Mouse (Mus musculus) kidney, embryonic 15.5 days (tissue): ENCODE results near the gene Inafm1. TPM values are rescaled to one million over a fixed set of nuclear protein-coding genes. Genes with fewer than 3 reads are reported as not detected.
"Not testable (repeated sequence)": the region's sequence is repeated elsewhere in the genome, so short reads cannot be mapped to it uniquely, and the experiment has no call there.

Source experiments
- ATAC-seq: fragments of 200-750 bp; cut with Nextera tagmentation; replicated peaks from 2 replicates; pipeline ENCODE4 v1.8.0; 2017; ENCODE audit warnings: moderate TSS enrichment; ENCODE audit not compliant: low FRiP score
- H3K27ac ChIP-seq: fragments of 300-500 bp; sonication (generic); 2 replicates; pipeline ENCODE4 v1.5.1; 2015; ENCODE audit warnings: mild to moderate bottlenecking, inconsistent platforms
- H3K27me3 ChIP-seq: fragments of 300-500 bp; sonication (generic); 2 replicates; pipeline ENCODE4 v1.6.1; 2015; ENCODE audit warnings: inconsistent platforms
- H3K36me3 ChIP-seq: fragments of 300-500 bp; sonication (generic); 2 replicates; pipeline ENCODE4 v1.6.1; 2015; ENCODE audit warnings: inconsistent platforms
- H3K4me1 ChIP-seq: fragments of 300-500 bp; sonication (generic); 2 replicates; pipeline ENCODE4 v1.6.1; 2015; ENCODE audit warnings: inconsistent platforms
- H3K4me2 ChIP-seq: fragments of 300-500 bp; sonication (generic); 2 replicates; pipeline ENCODE4 v1.6.1; 2015; ENCODE audit warnings: moderate library complexity, mild to moderate bottlenecking, inconsistent platforms
- H3K4me3 ChIP-seq: fragments of 300-500 bp; sonication (generic); replicated peaks from 2 replicates; pipeline ENCODE4 v1.5.1; 2015; ENCODE audit warnings: mild to moderate bottlenecking, inconsistent platforms
- H3K9ac ChIP-seq: fragments of 300-500 bp; sonication (generic); 2 replicates; pipeline ENCODE4 v1.6.1; 2015; ENCODE audit warnings: mild to moderate bottlenecking, inconsistent platforms
- H3K9me3 ChIP-seq: fragments of 300-500 bp; sonication (generic); replicated peaks from 2 replicates; pipeline ENCODE4 v1.6.1; 2016; ENCODE audit warnings: inconsistent platforms
- WGBS: fragments of 180-500 bp; shearing (Covaris S2); methylation state at CpG from one replicate; pipeline ENCODE4 v1.1.7; 2015; ENCODE audit warnings: mixed read lengths; 5-methylcytosine and 5-hydroxymethylcytosine counted together
- polyA plus RNA-seq: library from polyadenylated mRNA; unstranded; fragments of >200 nt; fragmentation: Nextera tagmentation; extraction: Ambion mirVana; gene quantifications from 2 replicates; pipeline ENCODE4 v1.2.1, GENCODE M21; 2015

Gene Inafm1
- polyA plus RNA-seq, 1 experiment from 2014 or later: 19.5 TPM

GRCm38 (mm10) chr7:16310521-16311452 is 37.4 kb upstream of the Inafm1 start:
- H3K4me2 ChIP-seq: peak overlapping the region; percentile 100
- no peaks in the 10 kb centered on the region for H3K27me3 ChIP-seq
- no peak for ATAC-seq
- no peaks in the 10 kb centered on the region for H3K9me3 ChIP-seq
- no peaks in the 10 kb centered on the region for H3K36me3 ChIP-seq
- peak overlapping the region; percentile 93 for H3K9ac ChIP-seq
- H3K27ac ChIP-seq: peak overlapping the region; percentile 99
- H3K4me1 ChIP-seq: peaks cover 68% of the 10 kb centered on the region
- H3K4me3 ChIP-seq: peak overlapping the region; percentile 85
- under 1% methylated on average over 31 of the region's 31 CpGs for WGBS

GRCm38 (mm10) chr7:16310020-16310520 is 36.7 kb upstream of the Inafm1 start:
- Histone ChIP-seq H3K36me3 (no peaks in the 10 kb centered on the region), H3K27me3 (no peaks in the 10 kb centered on the region), H3K4me1 (peaks cover 61% of the 10 kb centered on the region), H3K4me3 (peak overlapping the region; percentile 85), H3K9ac (peak overlapping the region; percentile 55), H3K4me2 (peak overlapping the region; percentile 100), H3K9me3 (no peaks in the 10 kb centered on the region), H3K27ac (peak overlapping the region; percentile 99)
- no peak; the same call in 1 of the 2 replicates for ATAC-seq
- WGBS: 0% methylated on average over 29 of the region's 56 CpGs

- H3K4me1 ChIP-seq: peaks cover 55% of the 10 kb centered on the region
- WGBS: under 1% methylated on average over 59 of the region's 61 CpGs
Measured at GRCm38 (mm10) chr7:16309318-16310019, 36.1 kb upstream of the Inafm1 start.

GRCm38 (mm10) chr7:16308555-16309317 is 35.3 kb upstream of the Inafm1 start:
- no peaks in the 10 kb centered on the region for H3K27me3 ChIP-seq
- H3K27ac ChIP-seq: peak overlapping the region; percentile 99
- no peaks in the 10 kb centered on the region for H3K36me3 ChIP-seq
- H3K4me3 ChIP-seq: peak overlapping the region; percentile 85
- WGBS: 30% methylated on average over 16 of the region's 16 CpGs
- H3K9ac ChIP-seq: peak overlapping the region; percentile 55
- no peaks in the 10 kb centered on the region for H3K9me3 ChIP-seq
- ATAC-seq: no peak; the same call in 1 of the 2 replicates
- peaks cover 50% of the 10 kb centered on the region for H3K4me1 ChIP-seq
- peak overlapping the region; percentile 100 for H3K4me2 ChIP-seq

More at GRCm38 (mm10) chr7:16309318-16310019, 36.1 kb upstream of the Inafm1 start:
- Histone ChIP-seq H3K4me2 (peak overlapping the region; percentile 100), H3K9me3 (no peaks in the 10 kb centered on the region), H3K9ac (peak overlapping the region; percentile 55), H3K4me3 (peak overlapping the region; percentile 85), H3K27me3 (no peaks in the 10 kb centered on the region), H3K27ac (peak overlapping the region; percentile 99), H3K36me3 (no peaks in the 10 kb centered on the region)
- ATAC-seq: peak; percentile 40

- not testable (repeated sequence) for H3K9me3 ChIP-seq, ATAC-seq, H3K36me3 ChIP-seq, H3K27me3 ChIP-seq
- peak within 1 kb of the TSS; percentile 55 for H3K9ac ChIP-seq
- WGBS: 44% methylated on average over 1 of the region's 1 CpGs
- H3K4me1 ChIP-seq: peaks cover 44% of the 10 kb centered on the region
- peak within 1 kb of the TSS; percentile 99 for H3K27ac ChIP-seq
- peak within 1 kb of the TSS; percentile 85 for H3K4me3 ChIP-seq
- H3K4me2 ChIP-seq: peak within 1 kb of the TSS; percentile 100
Measured at GRCm38 (mm10) chr7:16308093-16308492, 34.7 kb upstream of the Inafm1 start, which contains the start of gene Bbc3. TSS of gene Bbc3 (plus strand) at chr7:16308393.

- H3K4me3 ChIP-seq, H3K27ac ChIP-seq, H3K9ac ChIP-seq, H3K27me3 ChIP-seq, ATAC-seq, H3K9me3 ChIP-seq, H3K36me3 ChIP-seq, H3K4me2 ChIP-seq: not testable (repeated sequence)
- 77% methylated on average over 6 of the region's 6 CpGs for WGBS
- peaks cover 34% of the 10 kb centered on the region for H3K4me1 ChIP-seq
Measured at GRCm38 (mm10) chr7:16307141-16307540, 33.7 kb upstream of the Inafm1 start.

- peak; percentile 84 for ATAC-seq
- H3K4me2 ChIP-seq: peak overlapping the region; percentile 81
- peak overlapping the region; percentile 44 for H3K9ac ChIP-seq
- H3K4me3 ChIP-seq: peak overlapping the region; percentile 47
- no peaks in the 10 kb centered on the region for H3K9me3 ChIP-seq
- 1% methylated on average over 52 of the region's 52 CpGs for WGBS
- no peaks in the 10 kb centered on the region for H3K27me3 ChIP-seq
- H3K36me3 ChIP-seq: no peaks in the 10 kb centered on the region
- peaks cover 48% of the 10 kb centered on the region for H3K4me1 ChIP-seq
- H3K27ac ChIP-seq: peak overlapping the region; percentile 68
Measured at GRCm38 (mm10) chr7:16299419-16300035, 26.1 kb upstream of the Inafm1 start.

- no peak for ATAC-seq
- H3K36me3 ChIP-seq: no peaks in the 10 kb centered on the region
Measured at GRCm38 (mm10) chr7:16298927-16299326, 25.5 kb upstream of the Inafm1 start.

GRCm38 (mm10) chr7:16297616-16298015 is 24.2 kb upstream of the Inafm1 start:
- peak overlapping the region; percentile 75 for H3K4me2 ChIP-seq
- peak overlapping the region; percentile 44 for H3K9ac ChIP-seq
- H3K9me3 ChIP-seq: no peaks in the 10 kb centered on the region
- ATAC-seq: no peak
- no peak overlapping the region for H3K4me3 ChIP-seq
- peak overlapping the region; percentile 94; the same call in 1 of the 2 replicates for H3K27ac ChIP-seq
- H3K36me3 ChIP-seq: no peaks in the 10 kb centered on the region
- peaks cover 50% of the 10 kb centered on the region for H3K4me1 ChIP-seq
- H3K27me3 ChIP-seq: no peaks in the 10 kb centered on the region
- 53% methylated on average over 2 of the region's 2 CpGs for WGBS

More at GRCm38 (mm10) chr7:16298927-16299326, 25.5 kb upstream of the Inafm1 start:
- H3K9me3 ChIP-seq: no peaks in the 10 kb centered on the region
- peak overlapping the region; percentile 81 for H3K4me2 ChIP-seq
- H3K27ac ChIP-seq: peak overlapping the region; percentile 68
- H3K4me3 ChIP-seq: peak overlapping the region; percentile 47; the same call in 1 of the 2 replicates
- H3K4me1 ChIP-seq: peaks cover 50% of the 10 kb centered on the region
- H3K27me3 ChIP-seq: no peaks in the 10 kb centered on the region
- 73% methylated on average over 5 of the region's 5 CpGs for WGBS
- H3K9ac ChIP-seq: no peak overlapping the region

- peaks cover 50% of the 10 kb centered on the region for H3K4me1 ChIP-seq
- under 1% methylated on average over 22 of the region's 22 CpGs for WGBS
- H3K36me3 ChIP-seq: no peaks in the 10 kb centered on the region
- ATAC-seq: peak; percentile 23
- peak overlapping the region; percentile 42 for H3K4me3 ChIP-seq
- peak overlapping the region; percentile 75 for H3K4me2 ChIP-seq
- peak overlapping the region; percentile 44 for H3K9ac ChIP-seq
- no peaks in the 10 kb centered on the region for H3K27me3 ChIP-seq
- H3K9me3 ChIP-seq: no peaks in the 10 kb centered on the region
- H3K27ac ChIP-seq: peak overlapping the region; percentile 94
Measured at GRCm38 (mm10) chr7:16296766-16297390, 23.5 kb upstream of the Inafm1 start.
